Mouse (Mus musculus) liver, embryonic 14.5 days (tissue): ENCODE measurements at regions not wholly inside any gene's neighbourhood (a gene's known extent, or its start where the extent isn't known, plus 50 kb on each side); places are given as distances from the start of the nearest gene placed in this dataset.

Experiments used
- CTCF ChIP-seq: IDR thresholded peaks from 2 replicates; pipeline ENCODE4 v1.5.1; 2016; ENCODE audit warnings: antibody characterized with exemption, low read depth, control low read depth
- EP300 ChIP-seq: IDR thresholded peaks from 2 replicates; pipeline ENCODE4 v1.6.1; 2016; ENCODE audit warnings: antibody characterized with exemption, low read depth

- TF ChIP-seq CTCF (no peak), EP300 (no peak)
These were observed 128.1 kb upstream of the Adamts18 start for GRCm38 (mm10) chr8:113976626-113977025.
